Mouse (Mus musculus): Measurements from ENCODE around the gene Tnfrsf21. TPM values are rescaled to one million over a fixed set of nuclear protein-coding genes. Genes with fewer than 3 reads are reported as not detected.
A peak's percentile ranks its signal among the peaks of the same experiment; 100 is the strongest.

Tnfrsf21 gene
- polyA plus RNA-seq, 1 experiment from 2014 or later: 59.6 TPM

- H3K27ac ChIP-seq (replicated peaks): no peak overlapping the region
- no peak overlapping the region for H3K9ac ChIP-seq (replicated peaks)
- no peak for ATAC-seq (replicated peaks)
- H3K36me3 ChIP-seq: 0 out of 2 replicates have a peak, but pooled peaks cover 3% of the 10 kb centered on the region
- no peak overlapping the region for H3K4me3 ChIP-seq
- 94% methylated on average over 4 of the region's 4 CpGs for WGBS
- H3K4me1 ChIP-seq: no peaks in the 10 kb centered on the region
- H3K27me3 ChIP-seq: no peaks in the 10 kb centered on the region
- no peaks in the 10 kb centered on the region for H3K9me3 ChIP-seq
- H3K4me2 ChIP-seq (replicated peaks): no peak overlapping the region
Observed at GRCm38 (mm10) chr17:43026708-43027107, 10.4 kb downstream of the Tnfrsf21 start.

GRCm38 (mm10) chr17:43029546-43029945 is 13.2 kb downstream of the Tnfrsf21 start:
- Histone ChIP-seq H3K36me3 (no peaks in the 10 kb centered on the region), H3K27ac (replicated peaks) (no peak overlapping the region), H3K4me1 (no peaks in the 10 kb centered on the region), H3K4me3 (no peak overlapping the region), H3K9me3 (no peaks in the 10 kb centered on the region), H3K27me3 (no peaks in the 10 kb centered on the region), H3K9ac (replicated peaks) (no peak overlapping the region), H3K4me2 (replicated peaks) (no peak overlapping the region)
- no peak for ATAC-seq (replicated peaks)
- 94% methylated on average over 3 of the region's 3 CpGs for WGBS

- no peaks in the 10 kb centered on the region for H3K27me3 ChIP-seq
- no peaks in the 10 kb centered on the region for H3K36me3 ChIP-seq
- H3K4me1 ChIP-seq: no peaks in the 10 kb centered on the region
- 76% methylated on average over 3 of the region's 3 CpGs for WGBS
- H3K9ac ChIP-seq (replicated peaks): no peak overlapping the region
- no peaks in the 10 kb centered on the region for H3K9me3 ChIP-seq
- no peak overlapping the region for H3K4me2 ChIP-seq (replicated peaks)
- H3K4me3 ChIP-seq: no peak overlapping the region
- 0 out of 2 replicates have a peak overlapping the region, but pooled peaks have one; percentile 8 for H3K27ac ChIP-seq (replicated peaks)
- no peak for ATAC-seq (replicated peaks)
Observed at GRCm38 (mm10) chr17:43030290-43030689, 13.9 kb downstream of the Tnfrsf21 start.

- no peak for ATAC-seq (replicated peaks)
- no peak overlapping the region for H3K4me2 ChIP-seq (replicated peaks)
- no peak overlapping the region for H3K4me3 ChIP-seq
- 82% methylated on average over 8 of the region's 8 CpGs for WGBS
- no peaks in the 10 kb centered on the region for H3K9me3 ChIP-seq
- peaks cover 4% of the 10 kb centered on the region for H3K36me3 ChIP-seq
- H3K9ac ChIP-seq (replicated peaks): no peak overlapping the region
- no peaks in the 10 kb centered on the region for H3K27me3 ChIP-seq
- no peaks in the 10 kb centered on the region for H3K4me1 ChIP-seq
- H3K27ac ChIP-seq (replicated peaks): no peak overlapping the region
Observed at GRCm38 (mm10) chr17:43032489-43033036, 16.2 kb downstream of the Tnfrsf21 start.

- Histone ChIP-seq H3K4me2 (replicated peaks) (no peak overlapping the region), H3K9me3 (no peaks in the 10 kb centered on the region), H3K4me3 (no peak overlapping the region), H3K9ac (replicated peaks) (no peak overlapping the region), H3K27ac (replicated peaks) (no peak overlapping the region), H3K4me1 (no peaks in the 10 kb centered on the region), H3K36me3 (peaks cover 32% of the 10 kb centered on the region), H3K27me3 (no peaks in the 10 kb centered on the region)
- 74% methylated on average over 2 of the region's 2 CpGs for WGBS
- no peak for ATAC-seq (replicated peaks)
Observed at GRCm38 (mm10) chr17:43035386-43035785, 19.0 kb downstream of the Tnfrsf21 start.

GRCm38 (mm10) chr17:43036058-43036757 is 19.9 kb downstream of the Tnfrsf21 start:
- Histone ChIP-seq H3K27ac (replicated peaks) (no peak overlapping the region), H3K9me3 (no peaks in the 10 kb centered on the region), H3K4me2 (replicated peaks) (no peak overlapping the region), H3K4me3 (no peak overlapping the region), H3K4me1 (no peaks in the 10 kb centered on the region), H3K36me3 (peaks cover 36% of the 10 kb centered on the region), H3K9ac (replicated peaks) (no peak overlapping the region), H3K27me3 (no peaks in the 10 kb centered on the region)
- ATAC-seq (replicated peaks): no peak
- 84% methylated on average over 10 of the region's 10 CpGs for WGBS

- Histone ChIP-seq H3K4me2 (replicated peaks) (no peak overlapping the region), H3K4me3 (no peak overlapping the region), H3K27ac (replicated peaks) (no peak overlapping the region), H3K4me1 (no peaks in the 10 kb centered on the region), H3K9ac (replicated peaks) (no peak overlapping the region), H3K36me3 (peaks cover 50% of the 10 kb centered on the region), H3K9me3 (no peaks in the 10 kb centered on the region), H3K27me3 (no peaks in the 10 kb centered on the region)
- 84% methylated on average over 3 of the region's 3 CpGs for whole genome bisulfite sequencing
- no peak for ATAC-seq (replicated peaks)
Observed at GRCm38 (mm10) chr17:43040571-43040970, 24.2 kb downstream of the Tnfrsf21 start.

- Histone ChIP-seq H3K36me3 (no peaks in the 10 kb centered on the region), H3K27ac (replicated peaks) (no peak overlapping the region), H3K4me2 (replicated peaks) (no peak overlapping the region), H3K4me1 (no peaks in the 10 kb centered on the region), H3K9ac (replicated peaks) (no peak overlapping the region), H3K4me3 (no peak overlapping the region), H3K9me3 (no peaks in the 10 kb centered on the region), H3K27me3 (no peaks in the 10 kb centered on the region)
- no peak for ATAC-seq (replicated peaks)
- 95% methylated on average over 2 of the region's 2 CpGs for WGBS
Observed at GRCm38 (mm10) chr17:43050619-43051018, 34.3 kb downstream of the Tnfrsf21 start.

- H3K27me3 ChIP-seq: no peaks in the 10 kb centered on the region
- ATAC-seq (replicated peaks): no peak
- no peaks in the 10 kb centered on the region for H3K36me3 ChIP-seq
- H3K4me3 ChIP-seq: no peak overlapping the region
- H3K4me1 ChIP-seq: no peaks in the 10 kb centered on the region
- H3K9me3 ChIP-seq: no peaks in the 10 kb centered on the region
- WGBS: 94% methylated on average over 1 of the region's 1 CpGs
- no peak overlapping the region for H3K9ac ChIP-seq (replicated peaks)
- no peak overlapping the region for H3K4me2 ChIP-seq (replicated peaks)
- no peak overlapping the region for H3K27ac ChIP-seq (replicated peaks)
Observed at GRCm38 (mm10) chr17:43052791-43053190, 36.4 kb downstream of the Tnfrsf21 start.

GRCm38 (mm10) chr17:43053943-43054342 is 37.6 kb downstream of the Tnfrsf21 start:
- Histone ChIP-seq H3K9ac (replicated peaks) (no peak overlapping the region), H3K36me3 (no peaks in the 10 kb centered on the region), H3K27ac (replicated peaks) (no peak overlapping the region), H3K27me3 (no peaks in the 10 kb centered on the region), H3K9me3 (no peaks in the 10 kb centered on the region), H3K4me1 (no peaks in the 10 kb centered on the region), H3K4me3 (no peak overlapping the region), H3K4me2 (replicated peaks) (no peak overlapping the region)
- no peak for ATAC-seq (replicated peaks)
- 95% methylated on average over 10 of the region's 10 CpGs for WGBS

- Histone ChIP-seq H3K4me1 (no peaks in the 10 kb centered on the region), H3K4me2 (replicated peaks) (no peak overlapping the region), H3K4me3 (no peak overlapping the region), H3K36me3 (0 out of 2 replicates have a peak, but pooled peaks cover 3% of the 10 kb centered on the region), H3K27ac (replicated peaks) (no peak overlapping the region), H3K9ac (replicated peaks) (no peak overlapping the region), H3K9me3 (no peaks in the 10 kb centered on the region), H3K27me3 (no peaks in the 10 kb centered on the region)
- 93% methylated on average over 11 of the region's 11 CpGs for WGBS
- ATAC-seq (replicated peaks): no peak
Observed at GRCm38 (mm10) chr17:43058277-43059025, 42.1 kb downstream of the Tnfrsf21 start.

- H3K4me3 ChIP-seq: no peak overlapping the region
- H3K36me3 ChIP-seq: peaks cover 19% of the 10 kb centered on the region
- no peak overlapping the region for H3K9ac ChIP-seq (replicated peaks)
- ATAC-seq (replicated peaks): no peak
- no peak overlapping the region for H3K27ac ChIP-seq (replicated peaks)
- H3K4me1 ChIP-seq: peaks cover 5% of the 10 kb centered on the region; the same call in 1 of the 2 replicates
- WGBS: 96% methylated on average over 6 of the region's 6 CpGs
- H3K9me3 ChIP-seq: no peaks in the 10 kb centered on the region
- no peaks in the 10 kb centered on the region for H3K27me3 ChIP-seq
- no peak overlapping the region for H3K4me2 ChIP-seq (replicated peaks)
Observed at GRCm38 (mm10) chr17:43064705-43065104, 48.4 kb downstream of the Tnfrsf21 start.
